Mouse (Mus musculus) testis, postnatal 14 days (tissue): ENCODE data around the gene Ndfip2.
A peak's percentile ranks its signal among the peaks of the same experiment; 100 is the strongest.

ENCODE experiments used
- DNase-seq: peaks from one replicate; pipeline ENCODE4 v3.0.0; 2021; ENCODE audit warnings: low spot score

The Ndfip2 gene

DNA sequence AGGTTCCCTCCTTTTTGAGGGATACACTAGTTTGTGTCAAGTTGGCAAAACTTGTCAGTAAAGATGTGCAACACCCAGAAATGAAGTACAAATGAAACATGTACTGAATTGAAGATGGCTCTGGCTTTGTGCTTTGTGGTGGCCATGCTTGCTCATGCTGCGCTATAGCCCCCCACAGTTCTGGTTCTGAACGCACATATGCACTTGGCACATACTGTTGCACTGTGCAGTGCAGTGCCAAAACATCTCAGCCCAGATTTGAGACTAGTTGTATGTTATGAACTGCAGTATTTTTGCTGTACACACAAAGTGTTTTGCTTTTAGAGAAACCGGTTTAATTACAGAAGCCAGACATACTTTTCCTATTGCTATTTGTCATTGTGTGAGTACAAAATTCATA is 25.7 kb downstream of the Ndfip2 start:
- DNase-seq: no peak

- no peak for DNase-seq
Observed at GRCm38 (mm10) chr14:105287557-105287956, 29.2 kb downstream of the Ndfip2 start.

- no peak for DNase-seq
Observed at GRCm38 (mm10) chr14:105287972-105288371, 29.6 kb downstream of the Ndfip2 start.

DNA sequence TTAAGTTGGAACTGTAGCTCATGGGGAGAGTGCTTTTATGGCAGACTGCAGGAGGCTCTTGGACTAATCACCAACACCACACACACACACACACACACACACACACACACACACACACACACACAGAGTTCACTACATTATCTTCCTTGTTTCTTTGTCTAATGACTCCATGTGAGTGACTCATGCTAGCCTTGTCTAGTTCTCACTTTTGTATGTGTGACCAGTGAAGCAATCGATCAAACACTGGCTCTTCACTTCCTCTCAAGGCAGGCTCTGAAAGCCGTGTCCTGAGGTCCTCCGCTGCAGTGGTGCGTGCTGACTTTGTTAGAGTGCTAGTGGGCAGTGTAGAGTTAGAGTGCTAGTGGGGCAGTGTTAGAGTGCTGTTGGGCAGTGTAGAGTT is 30.2 kb downstream of the Ndfip2 start:
- no peak for DNase-seq

- no peak for DNase-seq
Observed at GRCm38 (mm10) chr14:105292139-105292538, 33.8 kb downstream of the Ndfip2 start.

DNA sequence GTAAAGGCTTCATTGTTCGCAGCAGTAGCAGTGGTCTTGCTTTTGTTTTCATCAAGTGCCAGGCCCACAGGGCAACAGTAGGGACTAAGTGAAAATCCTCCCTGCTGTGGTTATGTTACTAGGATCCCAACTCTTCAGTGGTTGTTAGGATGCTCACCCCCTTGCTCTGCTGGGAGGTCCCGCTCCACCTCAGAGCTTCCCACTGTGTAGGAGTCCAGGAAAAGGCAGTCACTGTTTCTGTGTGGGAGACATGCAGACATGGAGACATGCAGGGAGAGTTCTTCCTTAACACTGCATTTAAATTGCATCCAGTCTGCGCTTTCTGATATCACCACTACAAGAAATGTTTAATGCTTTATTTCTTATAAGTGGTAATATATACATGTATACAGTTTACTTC is 35.4 kb downstream of the Ndfip2 start:
- no peak for DNase-seq

GRCm38 (mm10) chr14:105295820-105296582 is 37.6 kb downstream of the Ndfip2 start:
- DNase-seq: no peak

DNA sequence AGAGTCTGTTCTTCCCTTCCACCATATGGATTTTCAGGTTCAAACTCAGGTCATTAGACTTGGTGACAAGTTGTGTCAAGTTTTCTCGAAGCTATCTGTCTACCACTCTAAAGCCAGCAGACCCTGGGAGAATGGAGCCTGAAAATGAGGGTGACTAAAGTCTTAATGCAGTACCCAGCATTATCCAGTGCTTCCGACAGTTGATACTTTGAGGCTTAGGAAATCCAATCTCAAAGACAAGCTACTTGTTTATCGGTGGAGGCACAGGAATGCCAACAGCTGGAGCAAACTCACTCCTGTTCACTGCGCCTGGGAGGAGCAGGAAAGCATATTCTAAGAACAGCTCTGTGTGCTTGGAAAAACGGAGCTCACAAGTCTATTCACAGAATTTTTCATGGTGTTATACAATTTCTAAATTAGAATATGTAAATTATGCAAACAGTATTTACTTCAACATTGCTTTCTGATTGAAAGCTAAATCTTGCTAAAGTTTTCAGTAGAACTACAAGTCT is 41.4 kb downstream of the Ndfip2 start:
- DNase-seq: no peak

DNA sequence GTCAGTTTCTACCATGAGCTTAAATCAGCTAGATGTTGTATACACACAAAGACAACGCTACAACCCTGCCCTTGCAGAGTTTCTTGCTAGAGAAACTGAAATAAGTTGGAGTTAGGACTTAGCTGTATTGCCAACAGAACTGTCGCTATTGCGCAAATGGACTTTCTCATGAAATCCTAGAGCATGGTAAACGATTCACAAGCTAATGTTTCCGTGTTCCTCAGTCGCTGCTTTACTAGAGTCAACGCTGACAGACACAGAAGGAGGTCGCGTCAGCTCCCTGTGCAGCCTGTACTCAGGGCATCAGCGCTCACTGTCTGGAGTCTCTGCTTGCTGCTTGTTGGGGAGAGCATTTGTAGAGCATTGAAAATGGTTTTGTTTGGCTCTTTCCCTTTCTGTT is 42.2 kb downstream of the Ndfip2 start:
- DNase-seq: no peak

GRCm38 (mm10) chr14:105302708-105303107 is 44.3 kb downstream of the Ndfip2 start:
- no peak for DNase-seq

GRCm38 (mm10) chr14:105307716-105308115 is 49.3 kb downstream of the Ndfip2 start:
- no peak for DNase-seq

DNA sequence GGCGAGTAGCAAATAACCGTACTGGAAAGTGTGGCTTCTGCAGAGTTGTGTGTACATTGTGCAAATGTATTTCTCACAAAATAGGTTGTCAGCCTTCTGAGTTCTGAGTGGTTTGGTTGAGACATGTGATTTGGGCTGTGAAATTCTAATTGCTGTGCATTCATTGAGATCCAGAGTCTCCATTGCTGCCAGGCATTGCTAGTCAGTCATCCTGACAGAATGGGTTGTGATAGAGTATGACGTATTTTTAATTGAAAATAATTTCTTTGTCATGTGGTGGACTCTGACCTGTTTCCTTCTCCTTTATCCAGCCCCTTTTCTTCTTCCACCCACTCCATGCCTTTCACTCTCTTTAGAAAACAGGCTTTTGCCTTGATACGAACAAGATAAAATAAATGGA is 54.0 kb downstream of the Ndfip2 start:
- no peak for DNase-seq

DNA sequence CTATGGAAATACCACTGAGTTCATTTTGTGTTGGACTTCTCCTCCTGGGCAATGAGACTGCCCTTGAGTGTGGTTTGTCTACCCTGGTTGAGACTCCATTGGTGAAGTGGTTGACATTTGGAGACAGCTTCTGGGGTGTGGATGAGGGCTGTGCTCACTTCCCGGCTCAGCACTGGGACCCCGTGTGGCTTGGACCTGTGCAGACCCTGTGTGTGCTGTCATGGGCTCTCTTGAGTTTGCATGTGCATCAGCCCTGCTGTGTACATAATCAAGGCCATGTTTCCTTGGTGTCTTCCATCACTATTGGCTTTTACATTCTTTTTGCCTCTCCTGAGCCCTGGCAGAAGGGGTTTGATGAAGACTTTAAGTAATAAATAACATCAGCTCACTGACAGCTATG is 54.6 kb downstream of the Ndfip2 start:
- DNase-seq: no peak

GRCm38 (mm10) chr14:105313877-105314276 is 55.5 kb downstream of the Ndfip2 start:
- DNase-seq: no peak

GRCm38 (mm10) chr14:105321712-105322111 is 63.3 kb downstream of the Ndfip2 start:
- no peak for DNase-seq

DNA sequence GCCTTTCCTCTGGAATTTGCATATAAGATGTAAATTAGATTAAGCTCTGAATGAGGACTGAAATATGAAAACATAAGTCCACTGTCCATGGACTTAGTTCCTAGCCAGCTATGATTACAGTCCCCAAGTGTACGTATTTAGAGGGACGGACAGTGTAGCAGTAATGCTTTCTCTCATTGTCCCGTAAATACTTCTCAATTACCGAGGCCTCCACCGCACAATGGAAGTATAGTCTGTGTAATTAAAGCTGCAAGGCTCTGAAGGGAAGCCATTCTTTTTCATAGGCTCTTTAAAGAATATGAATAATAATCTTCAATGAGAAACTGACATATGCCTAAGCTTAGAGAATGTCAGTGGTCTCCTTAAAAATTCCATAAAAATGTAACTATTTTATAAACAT is 64.5 kb downstream of the Ndfip2 start:
- DNase-seq: no peak

DNA sequence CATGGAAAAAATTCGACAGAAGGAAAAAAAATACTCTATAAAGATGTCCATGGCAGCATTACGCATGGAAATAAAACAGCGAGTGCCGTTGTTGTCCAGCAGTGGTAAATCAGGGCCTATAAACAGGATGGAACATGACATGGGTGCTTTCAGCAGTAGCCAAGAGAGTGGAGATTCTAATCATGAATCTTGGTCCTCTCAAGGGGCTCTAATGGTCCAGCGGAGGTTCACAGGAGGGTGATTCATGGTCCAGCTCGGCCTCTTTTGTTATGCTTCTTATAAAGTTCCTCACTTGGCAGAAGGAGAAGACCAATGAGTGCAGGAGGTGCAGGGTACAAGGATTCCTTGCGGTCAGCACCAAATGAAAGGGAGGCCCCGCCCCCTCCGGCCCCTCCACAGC is 65.1 kb downstream of the Ndfip2 start:
- DNase-seq: no peak

- peak; percentile 75 for DNase-seq
Observed at GRCm38 (mm10) chr14:105328397-105329302, 70.3 kb downstream of the Ndfip2 start.

- DNase-seq: no peak
Observed at GRCm38 (mm10) chr14:105333475-105334094, 75.2 kb downstream of the Ndfip2 start.

GRCm38 (mm10) chr14:105341765-105342164 is 83.4 kb downstream of the Ndfip2 start:
- DNase-seq: no peak

- DNase-seq: no peak
Observed at GRCm38 (mm10) chr14:105354121-105354520, 95.7 kb downstream of the Ndfip2 start.
